Mouse (Mus musculus): ENCODE results near the gene Cish. TPM values are rescaled to one million over a fixed set of nuclear protein-coding genes. Genes with fewer than 3 reads are reported as not detected.
A peak's percentile ranks its signal among the peaks of the same experiment; 100 is the strongest.

Cish gene
- total and polyA plus RNA-seq, 3 experiments = 10.0 to 24.5 TPM; not detected in 1

DNA sequence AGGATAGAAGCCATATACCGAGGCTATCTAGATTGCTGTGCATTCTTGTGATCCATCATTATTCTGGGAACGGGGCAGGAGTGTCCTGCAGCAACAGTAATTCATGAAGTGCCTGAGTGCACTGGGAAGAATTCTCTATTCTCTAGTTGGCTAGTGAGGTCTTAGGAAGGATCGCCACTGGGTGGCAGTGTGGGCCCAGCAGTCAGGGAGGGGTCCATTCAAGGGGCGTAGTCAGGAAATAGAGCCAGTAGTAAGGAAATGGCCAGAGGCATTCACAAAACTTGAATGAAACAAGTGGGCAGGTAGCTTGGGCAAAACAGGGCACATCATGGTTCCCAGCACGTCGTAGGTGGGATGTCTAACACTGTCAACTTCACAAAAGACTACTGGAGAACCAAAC is 1.6 kb upstream of the Cish start:
- Histone ChIP-seq H3K36me3 (ENCODE audit: control insufficient read depth in 1 of 2, insufficient read depth in 2 of 2, low read length in 2 of 2) (peaks cover 0 to 19% of the 10 kb centered on the region in 2 experiments; a peak in 2 of 4 replicates), H3K4me1 (ENCODE audit: control insufficient read depth in 1 of 2, insufficient read depth in 2 of 2, low read length in 2 of 2) (peaks cover 2 to 31% of the 10 kb centered on the region in 2 experiments; a peak in 3 of 4 replicates), H3K4me3 (ENCODE audit: control insufficient read depth in 1 of 2, insufficient read depth in 1 of 2, low read depth in 2 of 2, low read length in 2 of 2) (0 out of 4 replicates have a peak overlapping the region, but pooled peaks of 1 of the 2 experiments have one; percentile 3), H3K9me3 (replicated peaks; ENCODE audit: insufficient read depth, low read length) (no peaks in the 10 kb centered on the region), H3K27ac (ENCODE audit: control insufficient read depth, low read depth, low read length) (peak overlapping the region; percentile 27), H3K27me3 (ENCODE audit: control insufficient read depth in 1 of 2, insufficient read depth in 2 of 2, low read length in 2 of 2) (no peaks in the 10 kb centered on the region), H3K79me2 (ENCODE audit: control insufficient read depth, insufficient read depth, low read length, poor library complexity) (peaks cover 26% of the 10 kb centered on the region), H3K9ac (ENCODE audit: control insufficient read depth, low read depth, low read length, poor library complexity, severe bottlenecking) (peak overlapping the region; percentile 32)
- no peak for TF ChIP-seq TCF12 (IDR thresholded peaks at IDR 0.05; ENCODE audit: low read depth, low read length)
- peak; percentile 88 to 99 (median 97) for TF ChIP-seq CTCF (IDR thresholded peaks at IDR 0.05 in 2 of 3, conservative IDR thresholded peaks at IDR 0.05 in 1 of 3; ENCODE audit: control insufficient read depth in 1 of 3, insufficient read depth in 1 of 3, low read depth in 2 of 3, low read length in 3 of 3, poor library complexity in 1 of 3, severe bottlenecking in 1 of 3)
- TF ChIP-seq ZC3H11A (IDR thresholded peaks at IDR 0.05; ENCODE audit: low read depth, low read length) = peak; percentile 99
- TF ChIP-seq MAZ (IDR thresholded peaks at IDR 0.05; ENCODE audit: low read depth, low read length) = peak; percentile 68
- TF ChIP-seq BHLHE40 (IDR thresholded peaks at IDR 0.05; ENCODE audit: borderline replicate concordance, low read depth, low read length) = no peak
- no peak for TF ChIP-seq NRF1 (IDR thresholded peaks at IDR 0.05; ENCODE audit: insufficient read depth, low read depth, low read length, poor library complexity, severe bottlenecking)
- peak; percentile 99 for TF ChIP-seq RAD21 (IDR thresholded peaks at IDR 0.05; ENCODE audit: low read depth, low read length)
- TF ChIP-seq SIN3A (IDR thresholded peaks at IDR 0.05; ENCODE audit: low read length) = peak; percentile 61; the same call in 1 of the 2 replicates
- TF ChIP-seq SMC3 (IDR thresholded peaks at IDR 0.05; ENCODE audit: low read depth, low read length) = peak; percentile 99
- 0 out of 2 replicates have a peak, but pooled peaks have one; percentile 13 for TF ChIP-seq HCFC1 (IDR thresholded peaks at IDR 0.05; ENCODE audit: low read depth, low read length)
- TF ChIP-seq GATA1 (IDR thresholded peaks at IDR 0.05; ENCODE audit: low read depth, low read length) = no peak
- no peak for TF ChIP-seq JUND (IDR thresholded peaks at IDR 0.05; ENCODE audit: low read depth, low read length)
- TF ChIP-seq CHD2 (IDR thresholded peaks at IDR 0.05; ENCODE audit: low read length) = no peak
- DNase-seq (ENCODE audit: low read depth, low spot score) = peak; percentile 84

DNA sequence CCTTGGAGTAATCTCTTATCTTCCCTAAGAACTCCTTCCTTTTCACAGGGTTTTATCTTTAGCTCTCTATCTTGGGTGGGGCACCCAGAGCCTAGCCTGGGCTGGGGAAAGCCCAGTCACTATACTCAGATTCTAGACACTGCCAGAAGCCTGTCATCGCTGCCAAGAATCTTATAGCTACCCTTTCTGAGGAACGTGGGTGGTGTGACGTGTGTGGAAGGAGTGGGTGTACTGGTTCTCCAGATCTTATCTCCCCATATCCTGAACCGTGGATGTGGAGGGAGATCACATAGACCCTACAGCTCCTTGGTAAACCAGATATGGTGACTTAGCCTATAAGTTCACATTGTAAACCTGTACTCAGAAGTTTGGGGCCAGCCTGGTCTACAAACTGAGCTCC is 210 bp upstream of the Cish start:
- Histone ChIP-seq H3K4me1 (ENCODE audit: control insufficient read depth in 1 of 2, insufficient read depth in 2 of 2, low read length in 2 of 2) (peaks cover 2 to 27% of the 10 kb centered on the region in 2 experiments; a peak in 3 of 4 replicates), H3K9me3 (replicated peaks; ENCODE audit: insufficient read depth, low read length) (no peaks in the 10 kb centered on the region), H3K36me3 (ENCODE audit: control insufficient read depth in 1 of 2, insufficient read depth in 2 of 2, low read length in 2 of 2) (peaks cover 0 to 18% of the 10 kb centered on the region in 2 experiments; a peak in 2 of 4 replicates), H3K27me3 (ENCODE audit: control insufficient read depth in 1 of 2, insufficient read depth in 2 of 2, low read length in 2 of 2) (no peaks in the 10 kb centered on the region), H3K79me2 (ENCODE audit: control insufficient read depth, insufficient read depth, low read length, poor library complexity) (peaks cover 30% of the 10 kb centered on the region), H3K9ac (ENCODE audit: control insufficient read depth, low read depth, low read length, poor library complexity, severe bottlenecking) (peak overlapping the region; percentile 77), H3K27ac (ENCODE audit: control insufficient read depth, low read depth, low read length) (peak overlapping the region; percentile 91), H3K4me3 (ENCODE audit: control insufficient read depth in 1 of 2, insufficient read depth in 1 of 2, low read depth in 2 of 2, low read length in 2 of 2) (peak overlapping the region; percentile 28 to 96)
- DNase-seq (ENCODE audit: low read depth, low spot score) = peak; percentile 87
- TF ChIP-seq TBP (IDR thresholded peaks at IDR 0.05; ENCODE audit: low read depth, low read length) (peak; percentile 63; the same call in 1 of the 2 replicates), HCFC1 (IDR thresholded peaks at IDR 0.05; ENCODE audit: low read depth, low read length) (0 out of 2 replicates have a peak, but pooled peaks have one; percentile 14), POLR2AphosphoS2 (IDR thresholded peaks at IDR 0.05; ENCODE audit: low read length) (0 out of 2 replicates have a peak, but pooled peaks have one; percentile 42), E2F4 (IDR thresholded peaks at IDR 0.05; ENCODE audit: borderline replicate concordance, low read depth, low read length) (no peak), MYB (IDR thresholded peaks at IDR 0.05; ENCODE audit: low read depth, low read length) (0 out of 2 replicates have a peak, but pooled peaks have one; percentile 6), RCOR1 (IDR thresholded peaks at IDR 0.05; ENCODE audit: low read depth, low read length) (peak; percentile 94), MEF2A (IDR thresholded peaks at IDR 0.05; ENCODE audit: extremely low read depth, insufficient replicate concordance, low read depth, low read length, poor library complexity, severe bottlenecking) (peak; percentile 31; the same call in 1 of the 2 replicates), SMC3 (IDR thresholded peaks at IDR 0.05; ENCODE audit: low read depth, low read length) (peak; percentile 26; the same call in 1 of the 2 replicates), ELF1 (IDR thresholded peaks at IDR 0.05; ENCODE audit: low read depth, low read length) (0 out of 2 replicates have a peak, but pooled peaks have one; percentile 23), ETS1 (IDR thresholded peaks at IDR 0.05; ENCODE audit: low read depth, low read length) (peak; percentile 91), EP300 (IDR thresholded peaks at IDR 0.05; ENCODE audit: low read depth in 1 of 2, low read length in 2 of 2) (peak; percentile 90 to 91), ZNF384 (IDR thresholded peaks at IDR 0.05; ENCODE audit: low read depth, low read length) (no peak), MAZ (IDR thresholded peaks at IDR 0.05; ENCODE audit: low read depth, low read length) (peak; percentile 82), ZC3H11A (IDR thresholded peaks at IDR 0.05; ENCODE audit: low read depth, low read length) (0 out of 2 replicates have a peak, but pooled peaks have one; percentile 0), TCF12 (IDR thresholded peaks at IDR 0.05; ENCODE audit: low read depth, low read length) (peak; percentile 85), MXI1 (IDR thresholded peaks at IDR 0.05; ENCODE audit: low read depth, low read length) (peak; percentile 77), NELFE (IDR thresholded peaks at IDR 0.05; ENCODE audit: low read depth, low read length) (no peak), ZMIZ1 (IDR thresholded peaks at IDR 0.05; ENCODE audit: low read depth, low read length) (no peak), SIN3A (IDR thresholded peaks at IDR 0.05; ENCODE audit: low read length) (peak; percentile 70), BHLHE40 (IDR thresholded peaks at IDR 0.05; ENCODE audit: borderline replicate concordance, low read depth, low read length) (peak; percentile 32; the same call in 1 of the 2 replicates), POLR2A (IDR thresholded peaks at IDR 0.05; ENCODE audit: control insufficient read depth in 1 of 2, insufficient read depth in 1 of 2, low read depth in 1 of 2, low read length in 2 of 2, poor library complexity in 1 of 2) (0 out of 4 replicates have a peak, but pooled peaks of 1 of the 2 experiments have one; percentile 21), USF1 (IDR thresholded peaks at IDR 0.05; ENCODE audit: low read depth, low read length) (no peak), GATA1 (IDR thresholded peaks at IDR 0.05; ENCODE audit: low read depth, low read length) (peak; percentile 92)
